Mouse (Mus musculus): Measurements from ENCODE around the gene Uchl4. TPM values are rescaled to one million over a fixed set of nuclear protein-coding genes. Genes with fewer than 3 reads are reported as not detected.

The Uchl4 gene
- polyA plus RNA-seq, 1 experiment from 2014 or later: 1.8 TPM

DNA sequence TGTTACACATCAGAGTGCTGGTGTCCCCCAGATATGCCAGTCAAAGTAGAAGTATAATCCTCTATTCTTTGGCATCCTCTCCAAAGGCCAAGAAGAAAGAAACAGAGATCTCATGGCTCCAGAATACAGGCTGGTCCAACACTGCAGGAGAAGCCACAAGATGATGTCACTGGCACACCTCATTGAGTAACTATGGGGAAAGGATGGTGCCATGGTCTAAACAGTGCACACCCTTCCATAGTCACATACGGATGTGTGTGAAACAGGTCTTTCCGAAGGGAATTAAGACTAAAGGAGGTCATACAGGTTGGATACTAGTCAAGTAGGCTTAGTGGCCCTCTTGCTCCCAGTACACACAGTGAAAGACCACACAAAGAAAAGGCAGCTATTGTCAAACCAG, 18.4 kb upstream of the Uchl4 start:
- Histone ChIP-seq H3K27ac (replicated peaks) (no peak overlapping the region), H3K9me3 (no peaks in the 10 kb centered on the region), H3K9ac (replicated peaks) (no peak overlapping the region), H3K27me3 (no peaks in the 10 kb centered on the region), H3K36me3 (0 out of 2 replicates have a peak, but pooled peaks cover 3% of the 10 kb centered on the region), H3K4me2 (replicated peaks) (no peak overlapping the region), H3K4me1 (0 out of 2 replicates have a peak, but pooled peaks cover 2% of the 10 kb centered on the region), H3K4me3 (no peak overlapping the region)
- WGBS: 91% methylated on average over 2 of the region's 2 CpGs
- no peak for ATAC-seq (replicated peaks)

DNA sequence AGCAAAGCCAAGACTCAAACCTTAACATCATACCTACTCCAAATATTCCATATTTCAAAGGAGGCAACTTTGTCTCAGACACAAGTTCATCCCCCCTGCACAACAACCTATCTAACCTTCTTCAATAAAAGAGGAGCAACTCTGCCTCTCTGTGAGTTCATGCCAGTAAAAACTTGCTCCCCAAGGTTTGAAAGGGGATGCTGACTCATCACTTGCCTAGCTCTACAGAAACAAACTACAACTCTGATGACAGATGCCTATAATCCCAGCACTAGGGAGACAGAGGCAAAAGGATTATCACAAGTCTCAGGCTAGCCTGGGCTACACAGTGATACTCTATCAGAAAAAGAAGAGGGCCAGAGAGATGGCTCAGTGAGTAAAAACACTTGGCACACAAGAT, 17.1 kb upstream of the Uchl4 start:
- H3K4me1 ChIP-seq: 0 out of 2 replicates have a peak, but pooled peaks cover 2% of the 10 kb centered on the region
- no peaks in the 10 kb centered on the region for H3K9me3 ChIP-seq
- no peaks in the 10 kb centered on the region for H3K36me3 ChIP-seq
- no peak for ATAC-seq (replicated peaks)
- no peak overlapping the region for H3K27ac ChIP-seq (replicated peaks)
- H3K27me3 ChIP-seq: no peaks in the 10 kb centered on the region
- H3K4me2 ChIP-seq (replicated peaks): no peak overlapping the region
- H3K9ac ChIP-seq (replicated peaks): no peak overlapping the region
- H3K4me3 ChIP-seq: no peak overlapping the region

DNA sequence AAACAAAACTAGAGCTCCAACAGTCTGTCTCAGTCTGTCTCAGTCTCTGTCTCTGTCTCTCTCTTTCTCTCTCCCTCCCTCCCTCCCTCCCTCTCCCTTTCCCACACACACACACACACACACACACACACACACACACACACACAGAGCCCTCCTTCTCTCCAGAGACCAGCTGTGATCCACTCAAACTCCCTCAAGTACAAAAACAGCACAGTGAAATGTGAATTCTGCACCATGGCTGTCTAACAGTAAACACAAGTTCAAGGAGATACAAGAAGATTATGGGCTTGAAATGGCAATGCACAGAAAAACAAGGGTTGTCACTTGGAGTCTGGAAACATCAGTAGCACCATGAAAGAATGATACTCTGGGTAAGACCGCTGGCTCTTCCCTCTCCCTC, 15.7 kb upstream of the Uchl4 start:
- Histone ChIP-seq H3K9me3 (no peaks in the 10 kb centered on the region), H3K4me2 (replicated peaks) (no peak overlapping the region), H3K9ac (replicated peaks) (no peak overlapping the region), H3K27ac (replicated peaks) (no peak overlapping the region), H3K36me3 (no peaks in the 10 kb centered on the region), H3K4me3 (no peak overlapping the region), H3K4me1 (0 out of 2 replicates have a peak, but pooled peaks cover 2% of the 10 kb centered on the region), H3K27me3 (no peaks in the 10 kb centered on the region)
- no peak for ATAC-seq (replicated peaks)
- 29% methylated on average over 1 of the region's 1 CpGs for WGBS

DNA sequence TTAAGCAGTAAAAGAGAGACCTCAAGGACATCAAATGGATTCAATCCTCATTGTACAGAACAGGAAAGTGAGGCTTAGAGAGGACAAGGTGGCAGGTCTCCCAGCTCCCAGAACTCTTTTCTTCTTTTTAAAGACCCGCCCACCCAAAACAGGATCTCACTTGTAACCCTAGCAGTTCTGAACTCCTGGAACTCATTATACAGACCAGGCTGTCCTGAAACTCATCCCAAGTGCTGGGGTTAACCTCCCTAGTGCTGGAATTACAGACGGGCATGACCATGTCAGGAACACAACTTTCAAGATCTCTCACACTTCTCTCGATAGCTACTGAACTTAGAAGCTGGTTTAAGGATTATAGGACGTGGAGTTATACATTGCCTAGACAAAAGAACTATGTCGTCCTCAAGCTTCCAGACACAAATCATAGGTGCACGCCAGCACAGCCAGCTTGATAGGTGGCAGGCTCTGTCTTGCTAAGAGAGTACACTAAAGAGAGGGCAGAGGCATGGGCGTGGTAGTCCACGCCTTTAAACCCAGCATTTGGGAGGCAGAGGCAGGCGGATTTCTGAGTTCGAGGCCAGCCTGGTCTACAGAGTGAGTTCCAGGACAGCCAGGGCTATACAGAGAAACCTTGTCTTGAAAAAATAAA, 15.1 kb upstream of the Uchl4 start:
- Histone ChIP-seq H3K9me3 (no peaks in the 10 kb centered on the region), H3K4me3 (no peak overlapping the region), H3K9ac (replicated peaks) (no peak overlapping the region), H3K27ac (replicated peaks) (no peak overlapping the region), H3K36me3 (no peaks in the 10 kb centered on the region), H3K4me2 (replicated peaks) (no peak overlapping the region), H3K4me1 (0 out of 2 replicates have a peak, but pooled peaks cover 2% of the 10 kb centered on the region), H3K27me3 (no peaks in the 10 kb centered on the region)
- no peak for ATAC-seq (replicated peaks)
- WGBS: 82% methylated on average over 10 of the region's 10 CpGs

DNA sequence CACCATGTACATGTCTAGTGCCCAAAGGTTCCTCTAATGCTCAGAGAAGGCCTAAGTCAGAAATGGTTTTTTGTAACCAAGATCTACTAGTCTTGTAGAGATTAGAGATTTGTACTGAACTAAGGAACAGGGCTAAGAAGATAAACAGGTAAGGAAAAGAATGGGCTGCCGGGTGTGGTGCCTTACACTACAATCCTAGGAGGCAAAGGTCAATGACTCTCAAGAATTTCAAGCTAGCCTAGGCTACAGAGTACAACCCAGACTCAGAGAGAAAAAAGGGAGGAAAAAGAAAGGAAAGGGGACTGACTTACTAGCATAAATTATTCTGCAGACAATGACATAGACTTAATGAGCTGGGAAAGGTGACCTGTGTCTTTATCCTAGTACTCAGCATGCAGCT, 14.4 kb upstream of the Uchl4 start:
- Histone ChIP-seq H3K27ac (replicated peaks) (no peak overlapping the region), H3K36me3 (no peaks in the 10 kb centered on the region), H3K4me3 (no peak overlapping the region), H3K9ac (replicated peaks) (no peak overlapping the region), H3K4me2 (replicated peaks) (no peak overlapping the region), H3K27me3 (no peaks in the 10 kb centered on the region), H3K4me1 (0 out of 2 replicates have a peak, but pooled peaks cover 2% of the 10 kb centered on the region), H3K9me3 (no peaks in the 10 kb centered on the region)
- no peak for ATAC-seq (replicated peaks)
- WGBS: 78% methylated on average over 1 of the region's 1 CpGs

DNA sequence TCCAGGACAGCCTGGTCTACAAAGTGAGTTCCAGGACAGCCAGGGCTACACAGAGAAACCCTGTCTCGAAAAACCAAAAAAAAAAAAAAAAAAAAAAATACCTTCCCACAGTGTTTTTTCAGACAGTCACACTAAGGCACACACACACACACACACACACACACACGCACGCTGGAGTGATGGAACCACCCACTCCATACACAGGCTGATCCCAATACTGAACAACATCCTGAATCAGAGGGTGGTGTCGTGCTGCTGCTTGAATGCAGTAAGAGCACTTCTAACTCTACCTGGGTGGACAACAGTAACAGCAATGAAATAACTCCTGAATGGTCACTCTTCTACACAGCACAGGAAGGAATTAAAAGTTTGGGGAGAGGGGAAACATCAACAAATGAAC, 13.5 kb upstream of the Uchl4 start:
- 0 out of 2 replicates have a peak, but pooled peaks cover 2% of the 10 kb centered on the region for H3K4me1 ChIP-seq
- H3K9ac ChIP-seq (replicated peaks): no peak overlapping the region
- no peaks in the 10 kb centered on the region for H3K27me3 ChIP-seq
- 83% methylated on average over 4 of the region's 4 CpGs for WGBS
- H3K36me3 ChIP-seq: no peaks in the 10 kb centered on the region
- H3K9me3 ChIP-seq: no peaks in the 10 kb centered on the region
- H3K27ac ChIP-seq (replicated peaks): no peak overlapping the region
- H3K4me3 ChIP-seq: no peak overlapping the region
- H3K4me2 ChIP-seq (replicated peaks): no peak overlapping the region
- no peak for ATAC-seq (replicated peaks)

DNA sequence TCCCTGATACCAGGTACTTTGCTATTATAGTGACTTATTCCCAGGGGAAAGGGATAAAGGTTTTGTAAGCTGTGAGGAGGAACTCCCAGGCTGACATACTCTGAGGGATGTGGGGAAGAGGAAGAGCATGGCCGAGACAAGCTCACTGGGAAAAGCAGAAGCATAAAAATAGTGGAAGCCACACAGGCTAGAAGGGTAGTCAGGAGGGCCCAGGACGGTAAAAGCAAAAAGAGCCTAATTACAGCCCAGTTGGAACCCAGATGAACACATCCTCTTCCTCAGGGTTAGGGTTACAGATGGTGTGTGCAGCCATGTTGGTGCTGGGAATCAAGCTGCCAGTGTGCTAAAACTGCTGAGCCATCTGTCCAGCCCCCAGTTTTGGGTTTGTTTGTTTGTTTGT, 12.9 kb upstream of the Uchl4 start:
- H3K4me2 ChIP-seq (replicated peaks): no peak overlapping the region
- 69% methylated on average over 2 of the region's 2 CpGs for WGBS
- no peak overlapping the region for H3K9ac ChIP-seq (replicated peaks)
- no peak overlapping the region for H3K4me3 ChIP-seq
- no peaks in the 10 kb centered on the region for H3K9me3 ChIP-seq
- no peak overlapping the region for H3K27ac ChIP-seq (replicated peaks)
- H3K27me3 ChIP-seq: no peaks in the 10 kb centered on the region
- ATAC-seq (replicated peaks): no peak
- no peaks in the 10 kb centered on the region for H3K36me3 ChIP-seq
- H3K4me1 ChIP-seq: 0 out of 2 replicates have a peak, but pooled peaks cover 2% of the 10 kb centered on the region

DNA sequence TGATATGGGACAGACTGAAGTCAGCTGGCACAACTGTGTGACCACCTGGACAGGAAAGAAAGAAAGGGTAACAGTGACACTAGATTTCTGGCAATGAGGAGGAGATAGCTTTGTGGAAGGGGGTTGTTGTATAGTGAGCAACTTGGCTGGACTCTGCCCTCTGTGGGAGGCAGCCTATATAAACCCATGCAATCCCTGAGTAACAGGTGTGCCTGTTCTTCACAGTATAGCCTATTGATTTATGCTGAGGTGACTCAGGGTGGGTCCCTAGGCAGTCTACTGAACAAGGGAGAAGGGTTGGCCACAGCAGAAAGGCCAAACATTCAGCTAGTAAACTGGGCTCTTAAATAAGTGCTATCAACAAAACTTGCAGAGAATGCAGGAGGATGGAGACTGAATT, 9.2 kb upstream of the Uchl4 start:
- no peak overlapping the region for H3K27ac ChIP-seq (replicated peaks)
- H3K9me3 ChIP-seq: no peaks in the 10 kb centered on the region
- H3K9ac ChIP-seq (replicated peaks): no peak overlapping the region
- ATAC-seq (replicated peaks): no peak
- H3K4me1 ChIP-seq: peaks cover 5% of the 10 kb centered on the region; the same call in 1 of the 2 replicates
- H3K27me3 ChIP-seq: no peaks in the 10 kb centered on the region
- H3K4me3 ChIP-seq: no peak overlapping the region
- H3K4me2 ChIP-seq (replicated peaks): no peak overlapping the region
- no peaks in the 10 kb centered on the region for H3K36me3 ChIP-seq

DNA sequence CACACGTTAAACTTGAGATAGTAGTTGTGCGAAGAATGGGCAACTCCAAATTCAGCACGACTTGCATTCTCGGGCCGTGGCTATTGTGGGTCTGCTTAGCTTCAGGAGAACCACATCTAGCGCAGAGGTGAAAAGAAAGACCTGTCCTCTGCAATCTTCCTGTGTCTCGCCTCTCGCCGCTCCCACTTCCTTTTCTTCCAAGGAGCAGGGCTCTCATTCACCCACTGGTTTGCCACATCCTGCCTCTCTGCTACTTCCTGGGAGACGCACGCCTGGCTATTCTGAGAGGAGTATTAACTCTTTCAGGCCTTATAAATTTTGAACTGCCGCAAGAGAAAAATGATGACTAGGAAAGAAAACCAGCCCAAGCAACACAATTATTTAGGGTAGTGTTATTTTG, 7.3 kb upstream of the Uchl4 start:
- H3K27me3 ChIP-seq: no peaks in the 10 kb centered on the region
- no peak for ATAC-seq (replicated peaks)
- H3K9ac ChIP-seq (replicated peaks): no peak overlapping the region
- 85% methylated on average over 12 of the region's 12 CpGs for WGBS
- no peak overlapping the region for H3K4me2 ChIP-seq (replicated peaks)
- no peak overlapping the region for H3K27ac ChIP-seq (replicated peaks)
- no peaks in the 10 kb centered on the region for H3K36me3 ChIP-seq
- no peak overlapping the region for H3K4me3 ChIP-seq
- peaks cover 13% of the 10 kb centered on the region for H3K4me1 ChIP-seq
- H3K9me3 ChIP-seq: no peaks in the 10 kb centered on the region

DNA sequence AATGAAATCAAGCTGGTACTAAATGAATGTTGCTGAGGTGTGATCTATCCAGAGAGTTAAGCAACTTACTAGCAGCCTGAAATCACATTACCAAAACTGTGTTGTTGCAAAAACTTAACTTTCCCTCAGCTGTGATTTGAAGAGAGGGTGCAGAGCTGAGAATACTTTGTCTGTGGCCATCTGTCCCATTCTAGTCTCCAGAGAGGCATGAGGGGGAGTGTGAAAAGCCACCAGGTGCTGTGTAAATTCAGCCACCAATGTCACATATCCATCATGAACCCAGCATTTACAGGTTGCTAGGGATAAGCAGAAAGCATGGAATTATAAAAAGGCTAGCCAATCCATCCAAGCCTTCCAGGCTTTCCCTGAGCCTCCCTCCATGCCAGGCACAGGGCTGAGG, 6.0 kb upstream of the Uchl4 start:
- Histone ChIP-seq H3K4me1 (peaks cover 13% of the 10 kb centered on the region), H3K9me3 (no peaks in the 10 kb centered on the region), H3K9ac (replicated peaks) (no peak overlapping the region), H3K4me3 (no peak overlapping the region), H3K36me3 (no peaks in the 10 kb centered on the region), H3K27ac (replicated peaks) (no peak overlapping the region), H3K27me3 (no peaks in the 10 kb centered on the region), H3K4me2 (replicated peaks) (no peak overlapping the region)
- ATAC-seq (replicated peaks): no peak

DNA sequence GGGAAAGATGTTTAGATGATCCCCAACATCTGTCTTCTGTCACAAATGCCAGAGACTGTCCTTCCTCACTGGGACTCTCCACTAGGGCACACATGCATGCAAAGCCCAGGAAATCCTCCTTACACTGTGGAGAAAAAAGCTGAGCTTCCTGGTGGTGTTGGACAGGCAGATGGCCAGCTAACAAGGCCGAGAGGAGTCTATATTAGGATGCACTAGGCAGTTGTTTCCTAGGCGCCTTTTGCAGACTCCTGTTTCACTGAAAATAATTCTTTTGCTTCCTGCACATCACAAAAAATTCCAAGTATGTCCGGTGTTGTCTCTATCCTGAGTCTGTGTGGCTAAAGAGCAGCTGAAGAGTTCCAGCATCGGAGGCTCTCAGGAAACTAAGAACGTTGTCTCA, 3.8 kb upstream of the Uchl4 start:
- Histone ChIP-seq H3K4me1 (peaks cover 13% of the 10 kb centered on the region), H3K4me2 (replicated peaks) (no peak overlapping the region), H3K4me3 (no peak overlapping the region), H3K27me3 (no peaks in the 10 kb centered on the region), H3K9ac (replicated peaks) (no peak overlapping the region), H3K27ac (replicated peaks) (0 out of 2 replicates have a peak overlapping the region, but pooled peaks have one; percentile 65), H3K9me3 (no peaks in the 10 kb centered on the region), H3K36me3 (no peaks in the 10 kb centered on the region)
- ATAC-seq (replicated peaks): no peak
- WGBS: 84% methylated on average over 5 of the region's 5 CpGs

DNA sequence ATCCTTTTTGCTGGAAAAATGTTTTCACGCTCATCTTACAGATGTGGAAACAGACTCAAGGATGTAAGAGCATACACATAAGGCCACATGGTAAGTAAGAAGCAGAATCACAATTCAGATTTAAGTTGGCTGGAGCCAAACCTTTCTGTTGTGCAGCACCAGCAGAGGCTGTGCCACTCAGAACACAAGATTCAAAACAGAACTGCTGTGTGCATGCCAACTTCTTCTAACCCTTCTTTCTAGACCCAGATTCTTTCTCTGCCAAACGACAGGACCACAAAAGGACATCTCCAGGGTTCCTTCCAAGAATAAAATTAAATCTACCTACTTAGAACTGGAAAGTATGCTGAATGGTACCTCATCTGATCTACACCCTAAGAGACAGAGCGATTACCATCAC, 3.3 kb upstream of the Uchl4 start:
- no peak for ATAC-seq (replicated peaks)
- Histone ChIP-seq H3K9me3 (no peaks in the 10 kb centered on the region), H3K36me3 (no peaks in the 10 kb centered on the region), H3K9ac (replicated peaks) (no peak overlapping the region), H3K4me3 (no peak overlapping the region), H3K27ac (replicated peaks) (peak overlapping the region; percentile 65), H3K4me2 (replicated peaks) (no peak overlapping the region), H3K4me1 (peaks cover 13% of the 10 kb centered on the region), H3K27me3 (no peaks in the 10 kb centered on the region)
- WGBS: 71% methylated on average over 3 of the region's 3 CpGs

DNA sequence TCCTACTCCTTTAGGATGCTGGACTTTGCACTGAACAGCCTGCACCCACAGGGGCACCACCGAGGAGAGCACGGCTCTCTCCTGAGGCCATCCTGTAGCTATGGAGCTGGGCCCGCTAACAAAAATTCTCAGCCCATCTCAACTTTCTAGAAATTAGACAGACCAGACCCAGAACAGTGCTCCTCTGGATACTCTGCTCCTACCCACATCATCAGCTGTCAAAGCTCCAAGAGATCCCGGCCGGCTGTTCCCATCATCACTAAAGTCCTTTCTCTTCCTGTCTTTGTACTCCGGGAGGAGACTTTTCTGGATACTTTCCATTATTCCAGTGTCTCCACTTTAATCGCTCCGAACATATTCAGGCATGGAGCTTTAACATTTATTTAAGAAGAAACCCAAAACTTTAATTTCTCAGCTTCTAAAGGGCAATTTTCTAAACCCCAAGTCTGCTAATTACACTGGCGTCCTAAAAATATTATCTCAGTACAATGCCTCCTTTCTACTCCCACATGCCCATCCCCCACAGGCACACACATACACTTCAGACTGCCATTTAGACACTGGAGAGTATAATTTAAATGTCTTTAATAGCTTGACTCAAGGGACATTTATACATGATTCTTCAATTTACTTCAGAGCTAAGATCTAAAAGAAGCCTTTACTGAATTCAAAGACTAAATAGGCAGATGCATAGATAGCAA, 2.6 kb upstream of the Uchl4 start:
- H3K4me2 ChIP-seq (replicated peaks): no peak overlapping the region
- no peak for ATAC-seq (replicated peaks)
- WGBS: 40% methylated on average over 9 of the region's 9 CpGs
- no peaks in the 10 kb centered on the region for H3K9me3 ChIP-seq
- H3K4me3 ChIP-seq: no peak overlapping the region
- H3K27me3 ChIP-seq: no peaks in the 10 kb centered on the region
- H3K36me3 ChIP-seq: no peaks in the 10 kb centered on the region
- peak overlapping the region; percentile 65 for H3K27ac ChIP-seq (replicated peaks)
- H3K9ac ChIP-seq (replicated peaks): no peak overlapping the region
- peaks cover 13% of the 10 kb centered on the region for H3K4me1 ChIP-seq
